Mouse (Mus musculus) common myeloid progenitor, adult 5-6 weeks (primary cell): ENCODE results near the gene Mllt1. TPM values are rescaled to one million over a fixed set of nuclear protein-coding genes. Genes with fewer than 3 reads are reported as not detected.
"Not testable (repeated sequence)": the region's sequence is repeated elsewhere in the genome, so short reads cannot be mapped to it uniquely, and the experiment has no call there.

ENCODE experiments used
- ATAC-seq: replicated peaks from 2 replicates; pipeline ENCODE4 v1.8.0; 2016; ENCODE audit warnings: low read depth, mild to moderate bottlenecking, moderate TSS enrichment, inconsistent platforms; ENCODE audit not compliant: poor library complexity, severe bottlenecking
- total RNA-seq: library from RNA; stranded (forward); fragments of 200-1000, 187-1606 nt; gene quantifications from 2 replicates; pipeline ENCODE4 v1.2.3, GENCODE M21; 2017

The Mllt1 gene
- total RNA-seq, 1 experiment from 2014 or later = 22.4 TPM

DNA sequence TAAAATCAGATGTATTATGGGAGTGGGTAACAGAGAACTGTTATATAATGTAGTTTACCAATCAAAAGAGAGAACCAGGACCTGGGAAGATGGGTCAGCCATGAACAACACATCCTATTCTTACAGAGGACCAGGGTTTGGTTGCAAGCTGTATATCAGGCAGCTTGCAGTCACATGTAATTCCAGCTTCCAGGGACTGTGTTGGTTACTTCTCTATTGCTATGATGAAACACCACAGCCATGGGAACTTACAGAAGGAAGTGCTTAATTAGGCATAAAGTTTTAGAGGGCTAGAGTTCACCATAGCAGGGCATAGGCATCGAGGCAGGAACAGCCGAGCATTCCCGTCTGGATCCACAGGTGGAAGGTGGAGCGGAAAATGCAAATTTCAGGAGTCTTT, 3.5 kb upstream of the Mllt1 start:
- 0 out of 2 replicates have a peak, but pooled peaks have one; percentile 6 for ATAC-seq

DNA sequence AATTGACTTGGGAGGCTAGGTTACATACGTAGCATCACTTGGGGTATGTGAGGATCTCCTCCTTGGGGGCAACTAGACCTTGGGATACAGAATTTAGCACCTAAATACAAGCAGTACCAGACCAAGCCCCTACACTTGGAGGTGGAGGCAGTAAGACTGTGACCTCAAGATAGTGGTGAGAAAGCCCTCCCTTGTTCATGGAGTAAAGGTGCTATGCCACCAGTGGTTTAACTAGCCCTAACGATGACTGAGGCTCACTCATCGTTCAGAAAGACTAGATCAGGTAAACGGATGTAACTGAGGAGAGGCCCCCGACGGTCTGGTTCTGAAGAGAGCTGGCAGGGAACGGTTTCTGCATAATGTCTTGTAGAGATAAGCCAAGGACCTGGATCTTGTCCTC, 1.5 kb upstream of the Mllt1 start:
- ATAC-seq = no peak

DNA sequence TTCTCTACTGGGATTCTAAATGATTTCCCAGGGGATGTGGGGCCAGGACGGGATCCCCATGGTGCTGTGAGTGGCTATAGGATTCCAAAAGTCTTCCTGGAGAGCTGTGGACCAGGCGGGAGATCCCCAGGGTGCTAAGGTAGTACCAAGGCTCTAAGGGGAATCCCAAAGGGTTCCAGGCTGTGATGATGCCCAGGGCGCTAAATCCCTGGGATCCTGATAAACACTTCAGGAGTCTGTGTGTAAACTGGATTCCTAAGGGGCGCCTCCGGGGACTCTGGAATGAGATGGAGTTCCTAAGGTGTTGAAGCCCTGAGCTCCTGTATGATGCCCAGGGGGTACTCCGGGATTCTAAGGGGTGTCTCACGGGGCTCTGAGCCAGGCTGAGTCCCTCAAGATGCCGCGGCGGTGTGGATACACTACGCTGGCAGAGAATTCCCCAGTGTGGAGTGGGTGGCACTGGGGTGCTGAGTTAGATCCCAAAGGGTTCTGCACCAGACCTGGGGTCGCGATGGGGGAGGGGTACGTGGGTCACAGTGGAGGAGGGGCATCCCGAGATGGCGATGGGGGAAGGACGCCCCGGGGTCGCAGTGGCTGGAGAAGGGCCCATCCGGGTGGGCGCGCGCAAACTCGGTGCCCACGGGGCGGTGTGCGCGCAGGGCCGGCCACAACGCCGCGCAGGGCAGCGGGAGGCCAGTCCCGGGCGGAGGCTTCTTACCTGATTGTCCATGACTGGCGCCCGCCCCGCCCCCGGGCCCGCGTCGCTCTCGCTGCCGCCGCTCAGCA, 477 bp downstream of the Mllt1 start:
- peak; percentile 13; the same call in 1 of the 2 replicates for ATAC-seq

DNA sequence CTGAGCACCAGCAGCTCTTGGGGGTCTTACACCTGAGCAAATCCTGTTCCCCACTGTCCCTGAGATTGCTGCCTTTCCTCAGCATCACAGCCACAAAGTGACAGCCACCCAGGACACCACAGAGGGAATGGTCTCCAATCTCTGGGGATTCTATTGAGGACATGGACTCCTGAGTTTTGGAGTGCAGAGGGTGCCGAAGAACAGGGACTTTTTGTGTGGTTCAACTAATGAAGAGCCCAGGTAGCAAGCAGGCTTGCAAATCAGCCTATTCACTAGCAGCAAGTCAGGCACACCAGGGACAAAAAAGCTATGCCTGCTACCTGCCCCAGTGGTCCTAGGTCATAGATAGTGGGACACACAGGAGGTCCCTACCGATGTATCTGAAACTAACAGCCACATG, 1.8 kb downstream of the Mllt1 start:
- ATAC-seq = no peak

DNA sequence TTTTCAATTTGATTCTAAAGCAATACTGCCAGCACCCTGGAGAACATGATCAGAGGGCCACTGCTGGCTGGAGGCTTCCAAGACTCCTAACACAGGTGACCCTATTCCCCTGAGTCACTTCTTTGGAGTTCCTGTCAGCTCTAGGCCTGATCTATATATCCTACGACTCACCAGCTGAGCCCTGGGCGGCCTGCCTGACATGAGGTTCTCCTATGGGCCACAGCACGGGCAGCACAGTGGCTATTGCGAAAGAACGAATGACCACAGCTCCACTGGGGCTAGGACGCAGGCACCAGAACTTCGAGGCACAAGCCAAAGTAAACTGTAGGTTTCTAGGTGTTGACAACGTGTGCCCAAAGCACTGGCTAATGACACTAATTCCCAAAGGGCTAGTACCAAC, 5.2 kb downstream of the Mllt1 start:
- ATAC-seq = no peak

DNA sequence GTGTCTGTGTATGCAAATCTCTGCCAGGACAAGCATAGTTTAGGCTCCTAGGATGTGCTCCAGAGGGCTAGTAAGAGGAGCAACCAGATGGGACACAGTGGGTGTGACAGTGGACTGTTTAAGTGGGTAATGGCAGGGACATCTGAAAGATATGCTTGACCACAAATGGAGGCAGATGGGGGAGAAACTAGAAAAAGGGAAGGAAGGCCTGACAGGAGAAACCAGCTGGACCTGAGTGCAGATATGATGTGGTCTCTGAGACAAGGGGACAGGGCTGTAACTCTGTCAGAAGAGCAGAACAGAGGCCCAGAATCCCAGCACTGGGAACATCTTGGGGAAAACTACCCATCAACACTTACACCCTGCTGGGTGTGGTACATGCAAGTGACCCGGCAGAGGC, 5.7 kb downstream of the Mllt1 start:
- peak; percentile 83 for ATAC-seq

DNA sequence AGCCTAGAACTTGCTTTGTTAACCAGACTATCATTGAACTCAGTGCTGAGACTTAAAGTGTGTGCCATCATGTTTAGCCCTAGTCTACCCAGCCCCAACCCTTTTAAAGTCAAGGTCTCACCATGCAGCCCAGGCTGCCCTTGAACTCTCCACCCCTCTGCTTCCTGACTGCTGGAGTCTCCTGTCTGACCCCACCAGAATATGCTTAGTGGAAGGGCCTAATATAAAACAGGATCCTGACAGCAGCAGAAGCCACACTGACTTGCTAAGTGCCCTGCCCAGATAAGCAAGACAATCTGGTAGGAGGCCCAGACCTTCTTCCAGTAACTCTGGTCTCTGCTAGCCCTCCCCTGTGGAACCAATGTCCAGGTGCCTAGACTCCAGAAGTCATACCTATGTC, 6.1 kb downstream of the Mllt1 start:
- ATAC-seq = peak; percentile 46

DNA sequence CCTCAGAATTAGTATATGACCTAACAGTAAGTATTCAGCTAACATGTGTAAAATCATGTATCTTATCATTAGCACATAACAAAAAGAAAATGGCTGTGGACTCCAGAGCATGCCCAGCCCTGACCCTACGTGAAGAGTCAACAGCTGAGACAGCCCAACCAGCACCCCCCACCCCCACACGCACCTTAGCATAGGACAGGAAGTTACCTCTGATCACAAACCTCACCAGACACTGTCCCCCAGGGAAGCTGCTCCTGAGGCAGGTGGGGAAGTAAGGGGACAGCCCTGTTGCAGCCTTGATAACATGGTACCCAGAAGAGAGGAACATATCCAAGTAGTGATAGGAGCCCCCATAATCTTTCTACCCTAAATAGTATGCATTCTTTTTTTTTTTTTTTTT, 9.2 kb downstream of the Mllt1 start:
- ATAC-seq = no peak

DNA sequence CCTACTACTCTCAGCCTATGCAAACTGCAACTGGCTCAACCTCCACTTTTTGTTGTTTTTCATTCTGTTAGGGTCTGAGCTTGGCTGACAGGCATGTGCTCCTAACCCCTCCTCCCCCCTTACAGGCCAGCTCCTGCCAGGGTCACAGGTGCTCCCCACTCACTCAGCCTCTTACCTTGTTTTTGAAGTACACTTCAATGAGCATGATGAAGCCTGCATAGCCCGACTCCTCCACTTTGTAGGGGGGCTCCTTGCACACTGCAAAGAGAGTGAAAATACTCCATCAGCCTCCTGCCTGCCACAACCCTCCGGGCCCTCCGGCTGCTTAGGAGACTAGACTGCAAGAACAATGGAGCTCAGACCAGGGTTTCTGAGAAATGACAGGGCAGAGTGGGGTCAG, 15.5 kb downstream of the Mllt1 start:
- ATAC-seq = no peak

DNA sequence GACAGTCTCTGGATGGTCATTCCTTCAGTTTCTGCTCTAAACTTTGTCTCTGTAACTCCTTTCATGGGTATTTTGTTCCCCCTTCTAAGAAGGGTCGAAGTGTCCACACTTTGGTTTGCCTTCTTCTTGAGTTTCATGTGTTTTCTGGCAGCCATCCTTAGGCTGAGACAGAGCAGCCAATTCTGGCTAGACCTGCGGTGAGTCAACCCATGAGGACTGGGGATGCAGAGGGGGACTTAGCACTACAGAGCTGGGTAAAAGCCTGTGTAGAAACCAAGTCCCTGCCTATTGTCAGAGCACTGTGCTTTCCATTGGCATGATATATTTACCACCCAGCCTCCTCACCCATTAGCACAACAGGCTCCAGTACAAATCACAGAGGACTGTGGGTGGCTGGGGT, 18.0 kb downstream of the Mllt1 start:
- no peak for ATAC-seq

DNA sequence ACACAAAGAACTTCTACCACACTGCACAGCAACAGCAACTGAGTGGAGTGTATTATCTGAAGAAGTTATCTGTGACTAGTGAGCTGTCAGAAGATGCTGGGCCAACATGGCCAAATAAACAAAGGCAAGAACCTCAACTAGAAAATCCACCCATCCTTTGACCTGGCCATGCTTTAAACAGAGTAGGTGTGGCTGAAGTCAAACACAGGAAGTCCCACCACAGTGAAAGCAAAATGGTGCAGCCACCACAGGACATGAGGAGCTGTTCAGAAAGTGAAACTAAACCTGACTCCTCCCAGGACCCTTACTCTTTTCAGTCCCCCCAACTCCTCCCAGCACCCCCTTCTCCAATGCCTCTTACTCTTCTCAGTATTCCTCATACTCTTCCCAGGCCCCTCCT, 21.8 kb downstream of the Mllt1 start:
- peak; percentile 26; the same call in 1 of the 2 replicates for ATAC-seq

DNA sequence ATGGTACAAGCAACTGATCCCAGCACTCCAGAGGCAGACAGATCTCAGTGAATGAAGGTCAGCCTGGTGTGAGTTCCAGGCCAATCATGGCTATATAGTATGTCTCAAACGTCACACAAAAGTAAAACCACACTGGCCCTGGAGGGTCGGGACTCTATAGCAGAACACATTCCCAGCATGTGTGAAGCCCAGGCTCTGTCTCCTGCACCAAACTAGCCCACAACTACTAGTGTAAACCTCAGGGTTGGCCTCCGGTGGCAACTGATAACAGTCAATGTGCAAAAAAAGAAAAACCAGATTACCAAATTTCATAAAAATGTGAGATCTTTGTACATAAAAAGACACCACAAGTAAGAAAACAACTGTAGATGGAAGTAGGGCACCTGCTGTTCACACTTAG, 22.2 kb downstream of the Mllt1 start:
- ATAC-seq = peak; percentile 21; the same call in 1 of the 2 replicates

DNA sequence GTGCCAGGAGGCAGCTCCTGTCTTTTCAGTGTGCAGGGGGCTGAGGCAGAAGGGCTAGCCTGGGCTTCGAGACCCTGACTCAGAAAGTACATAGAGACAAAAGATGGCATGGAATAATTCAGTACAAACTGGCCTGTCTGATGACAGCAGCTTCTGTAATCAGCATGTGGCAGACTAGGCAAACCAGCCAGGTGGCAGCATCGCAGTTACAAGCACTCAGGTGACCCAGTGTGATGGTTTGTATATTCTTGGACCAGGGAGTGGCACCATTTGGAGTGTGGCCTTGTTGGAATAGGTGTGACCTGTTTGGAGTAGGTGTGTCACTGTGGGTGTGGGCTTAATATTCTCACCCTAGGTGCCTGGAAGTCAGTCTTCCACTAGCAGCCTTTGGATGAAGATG, 25.5 kb downstream of the Mllt1 start:
- not testable (repeated sequence) for ATAC-seq

DNA sequence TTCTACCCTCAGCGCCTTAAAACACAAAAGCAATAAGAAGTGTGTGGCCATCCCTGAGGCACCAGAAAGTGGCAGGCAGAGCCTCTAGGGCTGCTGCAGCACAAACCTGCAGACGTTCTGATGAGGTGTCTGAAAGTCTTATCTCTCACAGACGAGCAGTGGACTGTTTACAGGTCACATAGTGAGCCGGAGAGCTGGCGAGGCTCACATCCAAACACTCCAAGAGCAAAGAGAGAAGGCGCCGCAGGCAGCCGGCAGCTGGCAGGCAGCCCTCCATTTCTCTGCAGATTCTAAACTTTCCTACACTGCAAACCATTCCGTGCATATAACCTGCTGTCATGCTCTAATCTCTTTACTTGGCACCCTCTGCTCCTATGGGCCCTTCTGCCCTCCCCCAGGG, 27.3 kb downstream of the Mllt1 start:
- no peak for ATAC-seq

DNA sequence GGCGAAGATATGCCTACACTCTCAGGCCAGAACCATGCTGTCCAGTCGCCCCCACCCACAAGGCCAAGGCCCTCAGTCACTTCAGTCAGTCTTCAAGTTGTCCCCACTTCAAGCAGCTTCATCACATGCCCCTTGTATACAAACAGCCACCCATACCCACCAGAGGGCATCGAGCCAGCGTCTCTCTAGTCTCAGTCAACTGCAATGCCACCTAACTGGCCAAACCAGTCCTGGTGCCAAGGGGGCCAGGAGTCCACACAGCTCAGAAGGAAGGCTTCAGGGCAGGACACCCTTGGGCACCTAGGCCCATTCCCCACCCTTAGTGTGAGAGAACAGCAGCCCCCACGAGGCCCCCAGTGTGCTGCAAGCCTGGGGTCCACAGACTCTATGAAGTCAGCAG, 28.1 kb downstream of the Mllt1 start:
- ATAC-seq = no peak

DNA sequence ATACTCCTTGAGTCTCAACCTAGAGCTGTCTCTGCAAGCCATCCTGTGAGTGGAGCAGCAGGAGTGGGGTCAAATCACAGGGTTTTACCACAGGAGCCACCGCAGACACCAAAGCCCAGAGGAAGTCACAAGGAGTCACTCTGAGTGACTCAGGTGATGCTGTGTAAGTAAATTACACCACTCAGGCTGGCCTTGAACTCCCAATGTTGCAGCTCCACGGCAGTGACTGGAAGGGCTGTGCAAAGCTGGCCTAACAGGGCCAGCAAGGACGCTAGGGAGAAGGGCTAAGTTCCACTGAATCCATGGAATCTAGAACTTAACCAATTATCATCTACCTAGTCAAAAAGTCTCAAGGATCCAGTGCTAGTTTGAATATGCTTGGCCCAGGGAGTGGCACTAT, 29.0 kb downstream of the Mllt1 start:
- no peak for ATAC-seq

DNA sequence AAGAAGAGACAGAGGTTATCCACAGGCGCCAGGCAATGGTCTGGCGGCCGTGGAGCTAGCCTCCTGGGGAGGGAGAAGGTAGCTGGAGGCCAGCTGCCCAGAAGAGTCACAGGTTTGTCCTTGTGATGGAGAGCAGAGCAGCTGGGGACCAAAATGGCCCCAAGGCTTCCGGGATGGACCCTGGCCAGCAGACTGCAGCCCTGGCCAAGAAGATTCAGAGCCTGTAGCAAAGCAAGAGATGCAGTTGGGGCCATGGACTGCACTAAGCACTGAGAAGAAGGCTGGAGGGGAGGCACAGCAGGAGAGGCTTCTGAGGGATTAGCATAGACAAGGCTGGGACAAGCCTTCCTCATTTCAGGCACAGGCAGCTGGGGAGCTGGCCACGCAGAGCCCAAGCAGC, 32.5 kb downstream of the Mllt1 start:
- ATAC-seq = no peak

DNA sequence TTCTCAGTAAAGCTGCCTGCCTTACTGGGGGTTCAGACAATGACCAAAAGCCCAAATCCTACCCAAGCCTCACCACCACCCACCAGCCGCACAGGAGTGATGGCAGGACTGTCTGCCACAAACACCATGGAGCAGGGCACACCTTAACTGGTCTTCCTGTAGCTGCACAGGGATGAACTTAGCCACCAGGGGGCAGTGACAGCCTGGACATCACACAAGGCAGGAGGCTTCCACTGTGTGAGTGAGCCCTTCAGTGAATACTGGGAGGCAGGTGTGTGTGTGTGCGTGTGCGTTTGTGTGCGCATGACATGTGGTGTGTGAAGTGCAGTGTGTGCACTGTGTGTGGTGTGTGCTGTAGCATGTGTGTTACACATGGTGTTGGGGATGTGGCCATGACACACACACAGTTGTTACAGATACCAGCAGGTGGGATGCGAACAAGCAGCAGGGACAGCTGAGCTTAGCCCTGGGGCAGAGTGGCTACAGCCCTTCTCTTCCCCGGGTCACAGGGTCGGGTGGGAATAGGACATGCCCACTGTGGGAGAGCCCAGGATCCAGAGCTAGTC, 37.5 kb downstream of the Mllt1 start:
- ATAC-seq = peak; percentile 86

DNA sequence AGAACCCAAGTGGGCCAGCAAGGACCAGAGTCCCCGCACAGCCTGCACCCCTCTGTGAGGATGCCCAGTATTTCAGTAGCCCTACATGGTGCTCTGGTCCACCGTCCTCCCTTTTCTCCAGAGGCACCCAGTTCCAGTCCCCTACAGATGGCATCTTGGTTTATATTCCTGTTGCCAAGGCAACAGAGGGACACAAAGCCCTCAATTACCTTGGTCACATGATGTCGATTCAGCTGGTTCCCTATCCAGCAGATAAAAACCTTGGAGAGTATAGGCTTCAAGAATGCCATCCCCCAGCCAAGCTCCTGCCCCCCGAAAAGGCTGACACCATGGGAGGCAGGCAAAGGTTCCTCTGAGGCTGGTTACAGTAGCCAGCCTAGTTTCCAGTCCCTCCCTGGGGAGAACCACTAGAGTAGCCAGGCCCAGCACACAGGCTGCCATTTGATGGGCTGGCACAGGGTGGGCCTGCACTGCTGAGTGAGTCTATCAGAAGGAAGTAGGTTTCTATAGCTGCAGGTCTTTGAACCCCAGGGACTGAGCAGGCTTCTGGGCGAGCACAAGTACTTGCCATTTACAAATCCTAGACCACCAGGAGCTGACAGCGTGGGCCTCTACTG, 38.6 kb downstream of the Mllt1 start:
- ATAC-seq = no peak

DNA sequence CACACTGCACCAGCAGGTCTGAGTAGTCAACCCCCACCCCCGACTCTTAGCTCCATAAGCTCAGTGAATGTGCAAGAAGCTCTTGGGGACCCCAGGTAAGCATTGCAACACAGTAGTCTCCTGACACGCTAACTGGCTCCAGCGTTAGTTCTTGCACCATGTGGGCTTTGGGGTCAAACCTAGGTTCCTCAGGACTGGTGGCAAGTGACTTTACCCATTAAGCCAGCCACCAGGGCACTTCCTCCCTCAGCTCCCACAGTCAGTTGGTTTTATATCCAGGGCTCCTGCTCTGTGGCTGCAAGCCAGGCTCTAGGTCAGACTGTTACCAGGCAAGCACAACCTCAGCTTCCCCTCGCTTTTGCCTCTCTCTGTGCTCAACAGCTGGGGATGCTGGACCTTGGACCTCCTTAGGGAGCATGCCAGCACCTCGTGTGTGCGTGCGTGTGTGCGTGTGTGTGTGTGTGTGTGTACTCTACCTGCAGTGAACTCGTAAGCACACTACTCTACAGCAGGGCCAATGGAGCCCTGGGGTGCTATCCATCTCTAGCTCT, 39.8 kb downstream of the Mllt1 start:
- peak; percentile 26 for ATAC-seq

DNA sequence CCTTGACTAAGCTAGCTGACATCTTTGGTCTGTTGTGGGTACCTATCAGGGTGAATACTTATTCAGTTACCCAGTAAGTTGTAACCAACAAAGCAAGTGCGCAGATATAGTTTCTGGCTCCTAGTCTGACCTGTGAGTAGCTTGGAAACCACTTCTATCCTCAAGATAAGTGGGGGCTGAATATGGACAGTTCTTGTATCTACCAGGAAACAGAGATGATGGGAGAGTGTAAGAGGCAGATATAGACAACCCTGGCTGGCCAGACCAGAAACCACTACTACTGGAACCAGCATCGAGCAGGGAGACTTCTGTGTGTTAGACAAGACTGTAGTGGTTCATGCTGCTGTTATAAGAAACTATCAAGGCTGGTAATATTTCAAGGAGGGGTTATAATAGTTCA, 45.2 kb downstream of the Mllt1 start:
- peak; percentile 80 for ATAC-seq
